Mouse (Mus musculus) neural tube, embryonic 13.5 days (tissue): ENCODE measurements around the gene 1700029H14Rik. TPM values are rescaled to one million over a fixed set of nuclear protein-coding genes. Genes with fewer than 3 reads are reported as not detected.

Experiments used
- ATAC-seq: fragments of 200-750 bp; cut with Nextera tagmentation; 2 replicates; pipeline ENCODE4 v1.8.0; 2017; ENCODE audit warnings: low read depth, mild to moderate bottlenecking, moderate TSS enrichment, moderate library complexity
- H3K27ac ChIP-seq: fragments of 300-500 bp; sonication (generic); replicated peaks from 2 replicates; pipeline ENCODE4 v1.5.1; 2015; ENCODE audit warnings: moderate library complexity, mild to moderate bottlenecking, inconsistent platforms
- H3K27me3 ChIP-seq: fragments of 300-500 bp; sonication (generic); 2 replicates; pipeline ENCODE4 v1.6.1; 2015; ENCODE audit warnings: mild to moderate bottlenecking, inconsistent platforms
- H3K36me3 ChIP-seq: fragments of 300-500 bp; sonication (generic); 2 replicates; pipeline ENCODE4 v1.6.1; 2015; ENCODE audit warnings: mild to moderate bottlenecking, inconsistent platforms
- H3K4me1 ChIP-seq: fragments of 300-500 bp; sonication (generic); replicated peaks from 2 replicates; pipeline ENCODE4 v1.6.1; 2015; ENCODE audit warnings: inconsistent platforms
- H3K4me2 ChIP-seq: fragments of 300-500 bp; sonication (generic); 2 replicates; pipeline ENCODE4 v1.6.1; 2015; ENCODE audit warnings: inconsistent platforms, mild to moderate bottlenecking, moderate library complexity
- H3K4me3 ChIP-seq: fragments of 300-500 bp; sonication (generic); 2 replicates; pipeline ENCODE4 v1.5.1; 2015; ENCODE audit warnings: mild to moderate bottlenecking, inconsistent platforms
- H3K9ac ChIP-seq: fragments of 300-500 bp; sonication (generic); 2 replicates; pipeline ENCODE4 v1.6.1; 2015; ENCODE audit warnings: moderate library complexity, mild to moderate bottlenecking, inconsistent platforms
- H3K9me3 ChIP-seq: fragments of 300-500 bp; sonication (generic); 2 replicates; pipeline ENCODE4 v1.6.1; 2016; ENCODE audit warnings: inconsistent platforms
- WGBS: fragments of 180-500 bp; shearing (Covaris S2); methylation state at CpG from one replicate; pipeline ENCODE4 v1.1.7; 2015; 5-methylcytosine and 5-hydroxymethylcytosine counted together
- polyA plus RNA-seq: library from polyadenylated mRNA; unstranded; fragments of >200 nt; fragmentation: Nextera tagmentation; extraction: Ambion mirVana; gene quantifications from 2 replicates; pipeline ENCODE4 v1.2.1, GENCODE M21; 2015

1700029H14Rik gene
- polyA plus RNA-seq, 1 experiment from 2014 or later, result not detected

DNA sequence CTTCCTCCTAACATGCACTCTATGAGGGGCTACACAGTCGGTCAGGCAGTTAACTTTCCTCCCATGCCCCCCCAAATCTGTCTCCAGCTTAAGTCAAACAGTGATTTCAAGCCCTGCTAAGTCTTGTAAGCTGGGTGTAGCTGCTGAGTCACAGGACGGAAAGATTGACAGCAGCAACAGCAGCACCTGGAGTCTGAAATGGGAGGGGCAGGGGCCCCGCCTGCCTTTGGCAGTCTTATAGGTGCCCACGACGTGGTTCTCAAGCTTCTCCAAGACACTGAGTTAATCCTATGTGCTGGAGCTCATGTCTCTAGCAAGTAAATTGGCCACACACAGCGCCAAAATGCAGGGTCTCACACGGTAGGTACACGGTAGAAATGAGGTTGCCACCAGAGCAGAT is 31.1 kb upstream of the 1700029H14Rik start:
- Histone ChIP-seq H3K4me3 (no peak overlapping the region), H3K27ac (no peak overlapping the region), H3K9me3 (no peaks in the 10 kb centered on the region), H3K27me3 (no peaks in the 10 kb centered on the region), H3K4me2 (no peak overlapping the region), H3K9ac (no peak overlapping the region), H3K36me3 (peaks cover 49% of the 10 kb centered on the region), H3K4me1 (0 out of 2 replicates have a peak, but pooled peaks cover 7% of the 10 kb centered on the region)
- no peak for ATAC-seq
- 91% methylated on average over 8 of the region's 8 CpGs for WGBS

DNA sequence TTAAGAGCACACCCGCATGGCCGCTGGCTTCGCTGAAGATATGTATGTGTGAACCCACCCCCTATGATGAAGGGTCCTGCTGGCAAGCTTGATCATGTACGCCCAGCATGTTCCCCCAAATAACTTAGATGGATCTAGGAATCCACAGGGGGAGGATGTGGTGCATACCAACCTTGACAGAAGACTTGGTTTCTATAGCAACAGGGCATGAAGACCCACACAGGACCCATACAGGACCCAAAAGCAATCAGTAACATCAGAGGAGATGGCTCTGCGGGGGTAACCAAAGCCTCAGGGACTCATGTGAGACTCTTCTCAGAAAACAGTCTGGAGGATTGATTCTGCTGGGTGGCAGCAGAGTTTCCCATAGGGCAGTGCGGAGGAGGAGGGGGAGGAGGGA is 29.0 kb upstream of the 1700029H14Rik start:
- H3K4me2 ChIP-seq, result no peak overlapping the region
- no peak overlapping the region for H3K4me3 ChIP-seq
- peaks cover 35% of the 10 kb centered on the region for H3K36me3 ChIP-seq
- peak; percentile 37; the same call in 1 of the 2 replicates for ATAC-seq
- H3K9ac ChIP-seq, result no peak overlapping the region
- no peaks in the 10 kb centered on the region for H3K27me3 ChIP-seq
- WGBS, result 70% methylated on average over 6 of the region's 6 CpGs
- no peaks in the 10 kb centered on the region for H3K9me3 ChIP-seq
- no peak overlapping the region for H3K27ac ChIP-seq
- H3K4me1 ChIP-seq, result 0 out of 2 replicates have a peak, but pooled peaks cover 7% of the 10 kb centered on the region

GRCm38 (mm10) chr8:13589071-13589470 is 26.8 kb upstream of the 1700029H14Rik start:
- no peak for ATAC-seq
- Histone ChIP-seq H3K36me3 (peaks cover 44% of the 10 kb centered on the region), H3K9me3 (no peaks in the 10 kb centered on the region), H3K27ac (no peak overlapping the region), H3K4me3 (no peak overlapping the region), H3K27me3 (no peaks in the 10 kb centered on the region), H3K4me1 (0 out of 2 replicates have a peak, but pooled peaks cover 7% of the 10 kb centered on the region), H3K9ac (no peak overlapping the region), H3K4me2 (no peak overlapping the region)
- WGBS, result 82% methylated on average over 6 of the region's 6 CpGs

DNA sequence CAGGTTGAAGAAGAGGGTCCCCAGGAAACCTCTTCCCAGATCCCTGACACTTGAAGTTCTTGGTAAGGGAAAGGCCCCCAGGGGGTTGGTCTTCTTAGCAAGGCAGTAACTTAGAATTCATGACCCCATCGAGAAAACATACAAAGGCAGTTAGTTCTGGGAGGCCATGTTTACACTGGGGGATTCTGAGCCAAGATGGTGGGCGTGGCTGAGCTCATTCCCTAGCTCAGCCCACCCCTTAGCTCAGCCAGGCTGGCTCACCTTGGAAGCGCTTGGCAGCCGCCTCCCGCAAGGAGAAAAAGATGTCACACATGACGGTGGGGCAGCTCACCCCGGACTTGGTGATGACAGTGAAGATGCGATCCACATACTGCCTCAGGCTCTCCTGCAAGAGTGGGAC is 22.4 kb upstream of the 1700029H14Rik start:
- ATAC-seq, result no peak

DNA sequence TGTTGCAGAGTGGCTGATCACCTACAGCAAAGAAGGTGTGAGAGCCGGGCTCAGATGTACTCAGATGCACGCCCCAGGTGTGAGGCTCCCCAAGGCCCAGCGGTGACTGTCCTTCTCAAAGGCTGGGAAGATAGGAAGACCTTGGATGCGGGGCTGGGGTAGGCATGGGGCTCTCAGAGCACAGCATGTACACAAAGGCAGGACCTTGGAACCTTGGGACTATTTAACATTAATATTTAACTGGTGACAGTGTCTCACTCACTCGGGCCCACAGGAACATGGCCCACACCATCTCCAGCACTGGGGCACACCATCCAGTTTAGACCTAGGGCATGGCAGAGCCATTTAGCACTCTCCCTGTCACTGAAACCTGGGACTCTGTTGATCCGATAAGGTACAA is 15.6 kb upstream of the 1700029H14Rik start:
- WGBS, result 93% methylated on average over 6 of the region's 6 CpGs
- H3K36me3 ChIP-seq, result peaks cover 93% of the 10 kb centered on the region

More for the DNA sequence above, 22.4 kb upstream of the 1700029H14Rik start:
- H3K4me3 ChIP-seq, result no peak overlapping the region
- WGBS, result 83% methylated on average over 8 of the region's 8 CpGs
- H3K36me3 ChIP-seq, result peaks cover 80% of the 10 kb centered on the region
- H3K9me3 ChIP-seq, result no peaks in the 10 kb centered on the region
- no peaks in the 10 kb centered on the region for H3K4me1 ChIP-seq
- H3K4me2 ChIP-seq, result no peak overlapping the region
- no peak overlapping the region for H3K9ac ChIP-seq
- no peak overlapping the region for H3K27ac ChIP-seq
- no peaks in the 10 kb centered on the region for H3K27me3 ChIP-seq

DNA sequence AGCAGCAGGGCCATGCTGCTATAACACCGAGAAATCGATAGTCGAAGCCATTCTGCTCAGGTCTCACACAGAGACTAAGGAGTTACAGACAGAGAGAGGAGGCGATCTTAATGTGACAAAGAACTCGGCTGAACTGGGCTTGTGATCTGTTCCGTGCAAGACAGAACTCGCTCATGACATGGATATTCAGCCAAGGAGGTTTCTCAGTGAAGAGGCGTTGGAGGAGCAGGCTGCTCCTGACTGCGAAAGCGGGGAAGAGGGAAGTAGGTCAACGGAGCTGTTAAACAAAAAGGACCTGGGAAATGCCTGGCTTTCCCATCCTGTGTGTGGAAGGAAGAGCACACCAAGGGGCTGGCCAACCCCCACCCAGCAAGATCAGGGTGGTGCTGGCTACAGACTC is 9.7 kb upstream of the 1700029H14Rik start:
- Histone ChIP-seq H3K27ac (no peak overlapping the region), H3K4me2 (no peak overlapping the region), H3K27me3 (no peaks in the 10 kb centered on the region), H3K4me3 (no peak overlapping the region), H3K9me3 (no peaks in the 10 kb centered on the region), H3K36me3 (peaks cover 73% of the 10 kb centered on the region), H3K4me1 (no peaks in the 10 kb centered on the region), H3K9ac (no peak overlapping the region)
- 92% methylated on average over 11 of the region's 11 CpGs for WGBS
- no peak for ATAC-seq

More for the DNA sequence above, 15.6 kb upstream of the 1700029H14Rik start:
- H3K4me1 ChIP-seq, result no peaks in the 10 kb centered on the region
- no peak overlapping the region for H3K4me2 ChIP-seq
- H3K9me3 ChIP-seq, result no peaks in the 10 kb centered on the region
- H3K27me3 ChIP-seq, result no peaks in the 10 kb centered on the region
- H3K27ac ChIP-seq, result no peak overlapping the region
- no peak for ATAC-seq
- no peak overlapping the region for H3K9ac ChIP-seq
- H3K4me3 ChIP-seq, result no peak overlapping the region

- no peaks in the 10 kb centered on the region for H3K36me3 ChIP-seq
- H3K4me2 ChIP-seq, result no peak overlapping the region
- no peak overlapping the region for H3K9ac ChIP-seq
- H3K27ac ChIP-seq, result no peak overlapping the region
- WGBS, result 83% methylated on average over 2 of the region's 2 CpGs
- H3K4me3 ChIP-seq, result no peak overlapping the region
- no peaks in the 10 kb centered on the region for H3K4me1 ChIP-seq
- H3K27me3 ChIP-seq, result no peaks in the 10 kb centered on the region
- H3K9me3 ChIP-seq, result no peaks in the 10 kb centered on the region
- ATAC-seq, result no peak
Measured at GRCm38 (mm10) chr8:13557526-13557925, 4.7 kb downstream of the 1700029H14Rik start.

DNA sequence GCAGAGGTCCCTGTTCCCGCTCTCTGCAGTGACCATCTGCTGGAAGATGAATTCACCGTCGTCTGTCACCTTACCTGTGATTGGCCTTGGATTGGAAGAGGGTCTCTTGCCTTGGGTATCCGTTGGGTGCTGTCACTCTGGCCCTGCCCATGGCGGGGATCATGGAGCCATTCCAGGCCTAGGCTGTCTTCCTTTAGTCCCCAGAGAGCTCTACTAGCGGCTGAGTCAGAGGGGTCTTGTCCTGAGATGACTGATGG is 10.8 kb downstream of the 1700029H14Rik start:
- no peak for ATAC-seq
- WGBS, result 95% methylated on average over 6 of the region's 6 CpGs

GRCm38 (mm10) chr8:13550718-13551573 is 11.3 kb downstream of the 1700029H14Rik start:
- H3K9ac ChIP-seq, result no peak overlapping the region
- no peaks in the 10 kb centered on the region for H3K9me3 ChIP-seq
- H3K27me3 ChIP-seq, result no peaks in the 10 kb centered on the region
- peak; percentile 93 for ATAC-seq
- H3K27ac ChIP-seq, result no peak overlapping the region
- H3K36me3 ChIP-seq, result no peaks in the 10 kb centered on the region
- H3K4me2 ChIP-seq, result no peak overlapping the region
- H3K4me3 ChIP-seq, result no peak overlapping the region
- H3K4me1 ChIP-seq, result no peaks in the 10 kb centered on the region
- WGBS, result 54% methylated on average over 9 of the region's 9 CpGs

More for the DNA sequence above, 10.8 kb downstream of the 1700029H14Rik start:
- Histone ChIP-seq H3K36me3 (no peaks in the 10 kb centered on the region), H3K9ac (no peak overlapping the region), H3K9me3 (no peaks in the 10 kb centered on the region), H3K27ac (no peak overlapping the region), H3K4me2 (no peak overlapping the region), H3K27me3 (no peaks in the 10 kb centered on the region), H3K4me3 (no peak overlapping the region), H3K4me1 (no peaks in the 10 kb centered on the region)

GRCm38 (mm10) chr8:13548831-13549230 is 13.4 kb downstream of the 1700029H14Rik start:
- no peak overlapping the region for H3K4me2 ChIP-seq
- no peak overlapping the region for H3K4me3 ChIP-seq
- H3K4me1 ChIP-seq, result no peaks in the 10 kb centered on the region
- H3K27ac ChIP-seq, result no peak overlapping the region
- no peak for ATAC-seq
- H3K9ac ChIP-seq, result no peak overlapping the region
- no peaks in the 10 kb centered on the region for H3K36me3 ChIP-seq
- WGBS, result 63% methylated on average over 9 of the region's 9 CpGs
- H3K27me3 ChIP-seq, result no peaks in the 10 kb centered on the region
- H3K9me3 ChIP-seq, result peaks cover 6% of the 10 kb centered on the region

DNA sequence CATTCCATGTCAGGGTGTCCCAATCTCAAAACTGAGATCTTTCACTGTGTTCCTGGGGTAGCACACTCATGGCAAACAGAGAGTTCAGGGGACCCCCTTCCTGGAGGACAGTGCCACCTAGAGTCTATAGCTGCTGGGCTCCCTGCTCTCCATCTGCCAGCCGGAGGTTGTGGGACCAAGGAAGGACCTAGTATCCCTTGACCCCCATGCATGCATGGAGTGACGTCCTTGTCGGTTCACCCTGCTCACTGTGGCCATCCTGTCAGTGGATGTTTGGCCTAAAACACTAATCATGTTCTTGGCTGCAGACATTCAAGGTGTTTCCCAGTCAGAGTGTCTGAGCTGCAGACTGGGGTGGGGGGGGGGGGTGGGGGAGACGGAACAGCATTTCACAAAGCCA is 14.0 kb downstream of the 1700029H14Rik start:
- Histone ChIP-seq H3K9ac (no peak overlapping the region), H3K27ac (no peak overlapping the region), H3K27me3 (no peaks in the 10 kb centered on the region), H3K4me1 (no peaks in the 10 kb centered on the region), H3K4me2 (no peak overlapping the region), H3K9me3 (peaks cover 6% of the 10 kb centered on the region), H3K4me3 (no peak overlapping the region), H3K36me3 (no peaks in the 10 kb centered on the region)
- 67% methylated on average over 4 of the region's 4 CpGs for WGBS
- no peak for ATAC-seq

- WGBS, result 81% methylated on average over 4 of the region's 4 CpGs
- Histone ChIP-seq H3K4me1 (no peaks in the 10 kb centered on the region), H3K27ac (no peak overlapping the region), H3K36me3 (no peaks in the 10 kb centered on the region), H3K4me2 (no peak overlapping the region), H3K9me3 (peaks cover 6% of the 10 kb centered on the region), H3K4me3 (no peak overlapping the region), H3K27me3 (no peaks in the 10 kb centered on the region), H3K9ac (no peak overlapping the region)
- no peak for ATAC-seq
Measured at GRCm38 (mm10) chr8:13546421-13546820, 15.8 kb downstream of the 1700029H14Rik start.

DNA sequence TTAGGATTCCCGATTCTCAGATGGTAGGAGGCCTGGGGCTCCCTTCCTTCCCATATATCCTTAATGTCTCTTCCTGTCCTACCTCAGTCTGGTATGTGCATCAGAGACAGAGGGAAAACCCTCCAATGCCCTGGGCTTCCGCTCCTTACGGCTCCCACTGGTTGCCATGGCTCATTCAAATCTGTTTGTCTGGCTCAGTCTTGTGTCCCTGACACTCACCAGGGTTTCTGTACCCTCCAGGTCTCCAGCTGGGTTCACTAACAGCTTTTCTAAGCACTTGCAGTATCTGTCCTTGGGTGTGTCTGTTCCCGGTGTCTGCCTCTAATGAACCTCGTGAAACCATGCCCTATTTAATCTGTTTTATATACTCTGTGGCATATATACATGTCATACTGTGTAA is 20.7 kb downstream of the 1700029H14Rik start:
- H3K36me3 ChIP-seq, result no peaks in the 10 kb centered on the region
- H3K9me3 ChIP-seq, result peaks cover 6% of the 10 kb centered on the region
- WGBS, result 63% methylated on average over 5 of the region's 5 CpGs
- no peak overlapping the region for H3K4me3 ChIP-seq
- no peak overlapping the region for H3K27ac ChIP-seq
- H3K27me3 ChIP-seq, result no peaks in the 10 kb centered on the region
- ATAC-seq, result no peak
- H3K4me1 ChIP-seq, result no peaks in the 10 kb centered on the region
- no peak overlapping the region for H3K4me2 ChIP-seq
- H3K9ac ChIP-seq, result no peak overlapping the region
